Mouse (Mus musculus): Measurements from ENCODE around the gene 1700001L19Rik.
"Not testable (repeated sequence)": the region's sequence is repeated elsewhere in the genome, so short reads cannot be mapped to it uniquely, and the experiment has no call there.

1700001L19Rik gene

DNA sequence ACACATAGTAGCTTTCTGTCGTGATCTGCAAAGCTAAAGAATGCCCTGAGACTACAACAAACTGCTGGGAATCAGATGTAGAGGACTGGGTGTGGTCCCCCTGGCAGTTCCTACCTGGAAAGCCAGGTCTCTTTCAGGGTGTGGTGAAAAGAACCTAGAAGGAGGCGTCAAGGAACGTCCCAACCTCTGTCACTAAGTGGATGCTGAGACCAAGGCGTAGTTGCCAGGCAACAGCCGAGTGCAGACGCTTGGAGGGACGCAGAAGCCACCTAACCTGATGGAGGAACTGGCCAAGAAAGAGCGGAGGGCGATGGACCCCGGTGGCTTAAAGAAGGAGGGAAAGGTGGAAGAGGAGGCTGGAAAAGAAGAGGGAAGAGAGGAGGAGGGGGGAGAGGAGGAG, at the start of gene 1700001L19Rik:
Gene 1700001L19Rik, plus strand, starts transcription at position 223 of the 400 bp plus-strand sequence.
- no peak for DNase-seq (ENCODE audit: low read depth, low spot score)

DNA sequence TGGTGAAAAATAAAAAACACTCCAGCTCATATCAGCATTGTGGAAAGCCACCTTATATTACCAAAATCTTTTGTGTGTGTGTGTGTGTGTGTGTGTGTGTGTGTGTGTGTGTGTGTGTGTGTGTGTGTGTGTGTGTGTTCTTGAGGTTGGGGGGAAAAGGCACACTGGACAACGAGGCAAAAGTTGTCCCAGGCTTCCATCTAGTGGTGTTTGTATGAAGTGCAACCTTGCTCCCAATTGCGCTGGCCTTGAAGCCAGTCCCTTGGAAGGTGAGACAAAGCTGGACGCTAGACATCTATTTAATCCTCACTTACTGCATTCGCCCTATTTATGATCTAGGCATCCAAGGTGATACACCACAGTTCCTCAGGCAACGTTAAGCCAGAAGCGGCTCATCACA, 43.8 kb upstream of the 1700001L19Rik start:
- not testable (repeated sequence) for DNase-seq (ENCODE audit: low read depth, low spot score)

DNA sequence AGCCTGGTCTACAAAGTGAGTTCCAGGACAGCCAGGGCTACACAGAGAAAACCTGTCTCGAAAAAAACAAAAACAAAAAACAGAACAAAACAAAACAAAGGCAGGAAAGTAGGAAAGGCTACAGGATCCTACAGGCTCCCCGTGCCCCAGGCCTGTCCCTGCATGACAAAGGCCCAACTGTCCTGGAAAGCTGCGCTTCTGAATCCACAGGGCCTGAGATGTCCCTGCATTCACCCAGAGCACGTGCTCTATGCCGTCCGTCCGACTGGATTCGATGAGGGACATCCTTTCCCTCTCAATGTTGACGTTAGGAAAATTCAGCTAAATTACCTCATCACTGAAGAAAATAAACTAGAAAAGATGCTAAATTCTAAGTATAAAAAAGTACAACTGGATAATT, 29.1 kb upstream of the 1700001L19Rik start:
- no peak for DNase-seq (ENCODE audit: low read depth, low spot score)

DNA sequence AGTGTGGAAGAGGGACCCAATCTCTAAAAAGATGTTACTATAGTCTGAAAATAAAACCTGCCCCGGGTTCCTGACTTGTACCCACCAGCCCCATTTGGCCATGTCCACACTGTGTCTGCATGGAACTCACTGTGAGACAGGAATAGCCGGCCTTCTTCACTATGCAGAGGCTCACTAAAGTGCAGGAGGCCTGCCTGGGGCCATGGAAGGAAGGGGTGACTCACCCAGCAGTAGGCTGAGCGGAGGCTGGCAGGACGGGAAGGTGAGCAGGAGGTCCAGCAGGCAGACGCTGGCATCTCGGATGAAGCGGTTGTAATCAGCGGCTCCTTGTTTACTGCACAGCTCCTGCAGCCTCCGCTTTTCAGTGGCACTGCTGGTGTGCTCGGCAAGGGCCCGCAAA, 28.7 kb upstream of the 1700001L19Rik start:
- no peak for DNase-seq (ENCODE audit: low read depth, low spot score)

DNA sequence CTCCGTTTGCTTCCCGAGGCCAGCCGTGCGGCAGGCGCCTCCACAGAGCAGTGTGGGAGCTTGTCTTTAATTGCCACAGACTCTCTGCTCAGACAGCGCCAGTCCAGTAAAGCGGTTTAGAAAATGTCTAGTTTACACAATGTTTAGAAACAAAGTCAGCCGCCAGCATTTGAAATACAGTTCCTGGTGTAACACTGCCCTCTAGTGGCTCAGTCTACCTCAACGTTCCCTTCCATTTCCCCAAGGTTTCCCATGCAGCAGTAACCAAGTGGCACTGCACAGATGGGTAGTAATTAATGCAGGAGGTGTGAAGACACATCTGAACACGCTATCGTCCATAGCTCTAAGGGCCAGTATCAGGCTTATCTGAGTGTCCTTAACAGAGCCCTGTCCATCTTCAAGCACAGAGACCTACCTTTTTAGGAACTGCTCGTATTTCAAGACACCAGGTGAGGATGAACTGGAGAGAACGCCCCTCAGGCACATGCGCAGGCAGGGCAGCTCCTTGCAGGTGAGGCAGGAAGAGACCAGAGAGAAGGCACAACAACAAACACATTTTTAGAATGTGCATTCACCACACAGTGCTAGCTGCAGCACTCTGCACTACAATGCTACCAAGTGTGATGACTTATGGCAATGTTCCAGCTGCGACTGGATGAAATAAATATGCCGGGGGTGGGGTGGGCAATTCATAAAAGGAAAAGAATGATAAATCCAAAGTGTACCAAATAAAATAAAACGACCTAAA, 27.5 kb upstream of the 1700001L19Rik start:
- DNase-seq (ENCODE audit: low read depth, low spot score), result peak; percentile 54

DNA sequence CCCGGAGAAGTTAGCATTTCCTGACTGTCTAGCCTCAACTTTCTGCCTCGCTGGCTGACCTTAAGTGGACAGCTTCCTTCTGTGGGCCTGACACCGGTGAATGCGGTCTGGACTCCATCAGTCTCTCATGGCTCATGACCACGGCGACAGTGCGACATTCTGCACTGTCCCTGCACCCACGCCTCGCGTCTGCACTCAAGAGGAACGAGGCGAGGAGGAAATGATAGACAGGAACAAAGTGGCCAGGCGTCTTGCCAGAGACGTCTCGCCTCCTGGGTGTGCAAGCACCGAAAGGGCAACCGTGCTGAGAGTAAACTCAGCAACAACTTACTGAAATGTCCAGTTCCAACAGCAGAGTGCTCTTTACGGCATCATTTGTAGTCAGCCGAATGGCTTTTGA, 25.0 kb upstream of the 1700001L19Rik start:
- no peak for DNase-seq (ENCODE audit: low read depth, low spot score)

DNA sequence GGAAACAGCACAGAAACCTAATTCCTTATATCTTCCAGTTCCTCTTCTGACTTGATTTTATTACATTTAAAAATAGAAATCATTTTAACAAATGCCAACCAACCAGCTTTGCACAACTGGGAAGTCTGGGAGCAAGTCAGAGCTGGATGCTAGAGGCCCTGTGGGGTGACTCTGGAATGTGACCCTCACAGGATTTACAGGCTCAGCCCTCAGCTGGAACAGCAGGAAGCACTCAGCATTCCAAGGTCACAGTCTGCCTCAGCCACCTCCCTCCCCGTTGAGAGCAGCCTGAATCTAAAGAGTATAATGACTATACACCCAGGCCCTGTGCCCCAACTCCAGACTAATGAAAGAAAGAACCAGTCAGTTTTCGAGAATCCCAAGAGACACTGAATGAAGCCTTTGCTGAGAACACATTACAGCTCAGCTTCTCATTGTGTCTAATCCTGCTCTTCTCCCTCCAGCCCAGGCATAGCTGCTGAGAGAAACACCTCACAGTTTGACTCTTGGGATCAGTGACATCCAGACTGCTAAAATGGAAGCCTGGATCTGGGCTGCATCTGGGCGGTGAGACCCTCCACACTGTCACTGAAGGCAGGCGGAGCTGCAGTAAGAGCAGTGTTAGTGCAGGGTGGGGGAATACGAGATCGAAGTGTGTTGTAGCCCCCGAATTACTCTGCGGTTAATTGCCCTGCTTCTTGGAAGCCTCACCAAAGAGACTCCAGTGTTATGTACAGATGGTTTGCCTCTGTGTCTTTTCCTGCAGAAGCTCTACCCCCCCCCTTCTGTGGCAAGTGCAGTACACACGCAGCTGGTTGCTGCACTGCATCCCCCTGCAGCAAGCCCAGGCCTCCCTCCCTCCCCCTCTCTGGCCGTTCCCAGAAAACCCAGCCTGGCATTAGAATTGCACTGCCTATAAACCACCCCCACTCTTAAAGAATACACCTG, 24.0 kb upstream of the 1700001L19Rik start:
- DNase-seq (ENCODE audit: low read depth, low spot score), result no peak

DNA sequence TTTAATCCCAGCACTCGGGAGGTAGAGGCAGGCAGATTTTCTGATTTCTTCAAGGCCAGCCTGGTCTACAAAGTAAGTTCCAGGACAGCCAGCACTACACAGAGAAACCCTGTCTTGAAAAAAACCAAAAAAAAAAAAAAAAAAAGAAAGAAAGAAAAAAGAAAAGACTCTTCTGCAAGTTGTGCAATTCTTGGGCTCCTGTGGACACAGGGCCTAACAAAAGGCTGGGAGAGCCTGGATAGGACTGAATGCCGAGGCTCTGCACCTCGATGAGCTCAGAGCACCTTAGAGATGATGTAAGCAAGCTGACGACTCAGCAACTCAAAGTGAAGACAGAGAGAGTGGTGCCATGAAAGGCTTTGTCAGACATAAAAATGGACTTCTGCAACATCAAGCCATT, 22.8 kb upstream of the 1700001L19Rik start:
- DNase-seq (ENCODE audit: low read depth, low spot score), result no peak

DNA sequence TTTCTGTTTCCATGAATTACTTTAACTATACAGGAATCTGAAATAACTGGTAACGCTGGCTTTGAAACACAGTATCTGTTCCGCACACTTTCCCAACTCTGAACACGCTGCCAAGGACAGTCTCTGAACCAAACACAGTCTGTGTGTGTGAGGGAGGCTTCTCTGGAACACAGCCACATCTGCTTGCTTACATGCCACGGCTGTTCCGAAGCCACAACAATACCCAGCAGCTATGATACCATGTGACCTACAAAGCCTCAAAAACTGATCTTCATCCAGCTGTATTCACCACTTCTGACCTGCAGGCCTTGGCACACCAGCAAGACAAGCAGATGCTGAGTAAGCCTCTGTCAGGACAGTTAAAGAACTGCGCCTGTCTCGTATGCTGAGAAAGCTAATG, 19.3 kb upstream of the 1700001L19Rik start:
- no peak for DNase-seq (ENCODE audit: low read depth, low spot score)

DNA sequence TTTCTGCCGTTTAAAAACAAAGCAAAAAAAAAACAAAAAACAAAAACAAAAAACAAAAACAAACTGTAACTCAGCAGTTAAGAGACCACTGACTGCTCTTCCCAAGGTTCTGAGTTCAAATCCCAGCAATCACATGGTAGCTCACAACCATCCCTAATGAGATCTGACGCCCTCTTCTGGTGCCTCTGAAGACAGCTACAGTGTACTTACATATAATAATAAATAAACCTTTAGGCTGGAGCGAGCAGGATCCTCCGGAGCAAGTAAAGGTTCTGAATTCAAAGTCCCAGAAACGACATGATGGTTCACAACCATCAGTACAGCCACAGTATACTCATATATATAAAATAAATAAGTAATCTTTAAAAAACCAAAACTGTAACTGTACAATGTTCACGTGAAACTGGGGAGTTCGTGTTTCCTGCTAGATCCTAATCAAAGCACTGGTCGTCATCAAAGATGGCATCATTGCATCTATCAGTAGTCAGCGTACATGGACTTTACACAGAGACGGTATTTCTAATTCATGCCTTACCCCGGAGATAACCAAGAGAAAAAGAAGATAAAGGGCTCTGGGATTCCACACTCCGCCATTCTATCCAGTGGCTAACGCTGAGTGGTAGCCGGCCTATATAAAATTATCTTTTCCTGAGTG, 16.0 kb upstream of the 1700001L19Rik start:
- peak; percentile 59 for DNase-seq (ENCODE audit: low read depth, low spot score)

DNA sequence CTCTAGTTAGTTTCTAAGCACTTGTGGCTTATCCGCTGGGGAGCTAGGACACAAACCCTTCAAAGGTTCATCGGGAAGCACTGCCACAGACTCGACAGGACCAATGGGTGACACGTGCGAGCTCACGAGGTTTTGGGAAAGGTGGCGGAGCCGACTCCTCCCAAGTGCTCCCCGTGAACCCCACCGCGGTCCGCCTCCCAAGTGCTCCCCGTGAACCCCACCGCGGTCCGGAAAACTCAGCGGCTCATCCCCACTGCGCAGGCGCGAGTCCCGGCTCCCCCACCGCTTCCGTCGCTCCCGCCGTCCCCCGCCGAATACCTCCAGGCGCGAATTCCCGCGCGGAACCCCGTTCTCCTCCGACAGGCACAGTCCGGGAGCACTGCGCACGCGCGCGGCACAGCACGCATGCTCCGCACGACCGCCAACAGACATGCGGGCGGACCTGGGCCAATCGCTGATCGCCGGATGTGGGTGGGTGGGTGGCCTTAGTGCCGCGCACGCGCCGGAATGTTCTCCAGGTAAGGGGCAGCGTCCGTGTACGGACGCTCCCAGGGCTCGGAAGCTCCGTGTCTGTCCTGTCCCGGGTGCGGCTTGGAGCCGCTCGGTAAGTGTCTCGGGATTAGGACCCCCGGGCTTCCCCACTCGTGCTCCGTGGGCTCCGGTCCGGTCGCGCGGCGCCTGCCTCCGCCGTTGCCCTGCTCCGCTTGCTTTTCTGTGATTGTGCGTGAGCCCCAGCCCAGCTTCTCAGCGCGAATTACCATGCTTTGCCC, 15.3 kb upstream of the 1700001L19Rik start, which contains the start of the genes Mtrr and Fastkd3:
Gene Mtrr, minus strand, starts transcription at position 403 of the 770 bp plus-strand sequence.
Gene Fastkd3, plus strand, starts transcription at position 488 of the 770 bp plus-strand sequence.
- peak; percentile 95 for DNase-seq (ENCODE audit: low read depth, low spot score)

DNA sequence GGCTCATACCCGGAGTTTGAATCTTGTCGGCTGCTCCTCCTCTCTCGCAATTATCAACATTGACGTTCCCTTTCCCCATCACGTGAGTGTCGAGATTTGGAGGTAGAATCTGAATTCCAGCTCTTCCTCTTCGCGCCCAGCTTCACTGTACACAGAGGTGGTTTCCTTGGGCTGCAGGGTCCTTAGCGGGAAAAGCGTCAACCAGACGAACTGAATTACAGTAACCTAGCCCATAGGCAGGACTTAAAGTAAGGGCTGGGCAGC, 14.8 kb upstream of the 1700001L19Rik start:
- DNase-seq (ENCODE audit: low read depth, low spot score), result no peak

DNA sequence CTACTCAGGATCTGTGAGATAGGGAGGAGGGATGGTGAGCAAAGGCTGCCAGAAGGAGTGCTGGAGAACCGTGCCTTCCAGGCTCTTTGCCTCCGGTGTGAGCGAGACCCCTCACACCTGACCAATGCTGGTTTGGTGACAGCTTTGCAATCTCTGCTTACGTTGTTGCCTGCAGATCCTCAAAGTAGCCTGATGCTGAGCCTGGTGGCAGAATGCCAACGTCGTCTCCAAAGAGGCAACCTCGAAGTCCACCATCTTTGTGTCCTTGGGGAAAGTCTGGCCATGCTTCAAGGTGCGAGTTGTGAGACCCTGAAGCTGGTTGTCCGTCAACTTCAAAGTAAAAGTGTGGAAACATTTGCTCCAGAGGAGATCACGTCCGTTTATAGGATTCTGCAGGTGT, 13.3 kb upstream of the 1700001L19Rik start:
- no peak for DNase-seq (ENCODE audit: low read depth, low spot score)

DNA sequence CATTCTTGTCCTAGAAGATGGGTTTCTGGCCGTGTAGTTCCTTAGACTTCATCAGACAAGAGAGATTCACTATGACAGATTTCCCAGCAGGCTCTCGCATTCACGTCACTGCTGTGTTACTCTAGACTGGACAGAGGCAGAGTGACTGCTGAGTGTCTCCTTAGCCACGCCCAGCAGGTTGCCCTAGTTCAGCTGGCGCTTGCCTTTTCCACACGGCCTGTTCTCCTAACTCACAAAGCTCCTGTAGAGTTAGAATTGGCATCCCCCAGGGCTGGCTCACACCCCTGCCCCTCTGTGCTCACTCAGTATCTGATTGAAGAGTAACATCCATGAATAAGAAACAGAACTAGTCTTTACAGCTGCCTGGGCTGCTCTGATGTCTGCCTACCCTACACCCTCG, 11.8 kb upstream of the 1700001L19Rik start:
- no peak for DNase-seq (ENCODE audit: low read depth, low spot score)

DNA sequence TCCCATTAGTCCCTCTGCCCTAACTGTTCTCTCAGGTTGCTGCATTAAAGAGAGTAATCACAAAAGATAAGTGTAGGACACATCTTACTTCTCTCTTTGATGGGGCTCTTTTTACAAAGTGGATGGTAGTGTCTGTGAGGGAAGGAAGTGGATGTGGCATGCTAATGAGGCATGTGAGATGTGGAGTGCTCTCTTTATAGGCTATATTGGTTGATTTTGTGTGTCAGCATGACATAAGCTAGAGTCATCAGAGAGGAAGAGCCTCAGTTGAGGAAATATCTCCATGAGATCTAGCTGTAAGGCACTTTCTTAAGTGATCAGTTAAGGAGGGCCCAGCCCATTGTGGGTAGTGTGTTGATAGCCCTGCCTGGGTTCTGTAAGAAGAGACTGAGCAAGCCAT, 8.9 kb upstream of the 1700001L19Rik start:
- DNase-seq (ENCODE audit: low read depth, low spot score), result no peak

DNA sequence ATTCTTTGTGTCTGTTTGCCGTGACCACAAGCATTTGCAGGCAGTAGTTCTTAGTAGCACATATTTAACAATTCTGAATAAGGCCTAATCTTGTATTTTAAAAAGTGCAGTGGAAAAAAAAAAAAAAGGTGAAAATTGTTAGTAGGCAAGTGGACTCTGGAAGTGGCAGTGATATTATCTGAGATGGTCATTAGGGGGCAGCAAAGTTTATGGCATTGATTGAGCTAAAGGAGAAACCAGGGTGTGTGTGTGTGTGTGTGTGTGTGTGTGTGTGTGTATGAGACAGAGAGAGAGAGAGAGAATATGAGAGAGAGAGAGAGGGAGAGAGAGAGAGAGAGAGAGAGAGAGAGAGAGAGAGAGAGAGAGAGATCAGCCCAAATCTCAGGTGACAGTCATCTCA, 3.4 kb upstream of the 1700001L19Rik start:
- peak; percentile 27 for DNase-seq (ENCODE audit: low read depth, low spot score)

DNA sequence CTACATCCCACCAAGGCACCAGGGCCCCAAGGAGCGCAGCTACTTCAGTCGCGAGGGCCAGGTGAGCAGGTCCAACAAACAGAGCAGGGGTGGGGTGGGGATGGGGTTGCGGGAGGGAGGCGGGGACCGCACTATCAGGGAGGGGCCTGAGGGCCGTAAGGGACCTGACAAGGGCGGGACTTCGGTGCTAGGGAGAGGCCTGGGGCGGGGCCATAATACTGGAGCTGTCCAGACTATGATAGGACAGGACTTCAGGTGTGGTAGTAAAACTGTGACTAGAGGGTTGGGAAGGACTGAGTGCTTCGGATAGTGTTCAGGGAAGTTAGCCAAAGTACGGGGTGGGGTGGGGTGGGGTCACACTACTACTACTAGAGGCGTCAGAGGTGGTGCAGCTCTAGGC, 446 bp downstream of the 1700001L19Rik start:
- no peak for DNase-seq (ENCODE audit: low read depth, low spot score)

DNA sequence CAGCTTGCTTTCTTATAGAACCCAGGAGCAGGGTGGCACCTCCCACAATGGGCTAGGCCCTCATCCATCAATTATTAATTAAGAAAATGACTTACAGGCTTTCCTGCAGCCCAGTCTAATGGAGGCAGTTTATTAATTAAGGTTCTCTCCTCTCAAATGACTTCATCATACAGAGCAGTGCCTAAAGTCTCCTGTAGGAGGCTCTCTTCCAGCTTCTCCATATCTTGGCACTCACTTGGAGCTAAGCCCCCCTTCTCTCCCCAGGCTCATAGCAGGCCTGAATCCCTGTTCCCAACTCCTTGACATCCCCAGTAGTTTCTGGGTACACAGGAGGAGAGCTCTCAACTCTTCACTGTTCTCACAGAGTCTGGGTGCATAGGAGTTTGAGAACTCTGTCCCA, 1.7 kb downstream of the 1700001L19Rik start:
- no peak for DNase-seq (ENCODE audit: low read depth, low spot score)

DNA sequence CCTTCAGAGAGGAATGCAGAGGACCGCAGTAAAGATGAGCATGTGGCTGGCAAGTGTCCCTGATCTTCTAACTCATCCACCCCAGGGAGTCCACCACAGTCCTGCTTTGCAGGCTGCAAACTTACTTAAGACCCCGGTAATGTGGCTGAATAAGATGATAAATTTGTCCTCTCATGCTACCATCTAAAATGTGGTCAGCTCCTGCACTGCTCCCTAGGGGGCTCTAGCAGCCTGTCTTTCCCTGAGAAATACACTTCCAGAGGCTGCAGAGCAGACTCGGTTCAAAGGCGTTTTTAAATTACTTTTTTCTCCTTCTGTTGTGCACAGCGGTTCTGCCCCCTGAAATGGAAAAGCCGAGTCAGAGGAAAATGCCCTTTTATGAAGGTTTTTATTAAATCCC, 4.0 kb downstream of the 1700001L19Rik start:
- no peak for DNase-seq (ENCODE audit: low read depth, low spot score)

DNA sequence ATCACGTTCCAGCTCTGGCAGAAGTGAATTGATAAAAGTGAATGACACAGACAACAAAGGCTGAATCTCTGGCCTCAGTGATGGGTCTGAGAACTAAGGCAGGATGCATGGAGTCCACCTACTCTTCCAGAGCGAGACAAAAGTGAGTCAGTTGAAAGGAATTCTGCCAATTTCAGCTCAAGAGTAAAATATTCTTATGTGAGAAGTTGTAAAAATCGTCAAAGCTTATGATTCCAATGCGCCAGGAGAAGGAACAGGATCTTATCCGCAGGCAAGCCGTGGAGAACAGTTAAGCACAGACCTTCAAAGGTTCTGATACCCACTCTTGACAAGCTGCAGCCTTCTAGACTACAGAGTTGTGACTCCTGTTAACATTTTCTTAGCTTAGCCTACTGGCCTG, 5.9 kb downstream of the 1700001L19Rik start:
- DNase-seq (ENCODE audit: low read depth, low spot score), result no peak

DNA sequence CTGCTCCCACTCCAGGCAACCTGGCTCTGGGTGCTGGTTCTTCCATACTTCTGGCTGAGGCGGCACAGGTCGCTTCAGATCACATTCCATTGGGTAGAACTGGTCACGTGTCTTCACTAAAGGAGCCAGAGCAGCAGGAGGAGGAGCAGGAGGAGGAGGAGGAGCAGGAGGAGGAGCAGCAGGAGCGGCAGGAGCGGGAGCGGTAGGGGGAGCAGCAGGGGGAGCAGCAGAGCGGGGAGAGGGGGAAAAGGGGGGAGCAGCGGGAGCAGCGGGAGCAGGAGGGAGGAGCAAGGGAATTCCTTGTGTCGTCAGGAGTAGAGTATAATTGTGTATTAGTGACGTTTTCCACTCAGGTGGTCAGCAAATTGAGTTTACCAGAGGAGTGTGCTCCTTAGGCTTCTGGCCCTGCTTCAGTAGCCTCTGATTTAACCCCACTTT, 8.5 kb downstream of the 1700001L19Rik start:
- DNase-seq (ENCODE audit: low read depth, low spot score), result no peak
